Mouse (Mus musculus): ENCODE measurements around the gene Tmem132e.

GRCm38 (mm10) chr11:82380606-82381202 is 8.0 kb upstream of the Tmem132e start:
- TF ChIP-seq CTCF (IDR thresholded peaks at IDR 0.05; ENCODE audit: borderline replicate concordance, insufficient read depth, low read length), result no peak
- TF ChIP-seq POLR2A (IDR thresholded peaks at IDR 0.05; ENCODE audit: low read depth, low read length), result no peak
